Mouse (Mus musculus): Measurements from ENCODE around the gene Arid1b. TPM values are rescaled to one million over a fixed set of nuclear protein-coding genes. Genes with fewer than 3 reads are reported as not detected.
A peak's percentile ranks its signal among the peaks of the same experiment; 100 is the strongest.

Arid1b gene
- total RNA-seq, 2 experiments from 2014 or later: 23.5 to 27.7 TPM

- peak; percentile 64 to 82 for DNase-seq
Observed at GRCm38 (mm10) chr17:5115952-5116351, 121.8 kb downstream of the Arid1b start.

- peak in 1 of 2 experiments; percentile 26 for DNase-seq
Observed at GRCm38 (mm10) chr17:5116990-5117389, 122.9 kb downstream of the Arid1b start.

GRCm38 (mm10) chr17:5118171-5118570 lies 124.0 kb downstream of the Arid1b start:
- DNase-seq: peak in 1 of 2 experiments; percentile 9

GRCm38 (mm10) chr17:5124643-5125042 lies 130.5 kb downstream of the Arid1b start:
- DNase-seq: no peak

- no peak for DNase-seq
Observed at GRCm38 (mm10) chr17:5125084-5125855, 131.1 kb downstream of the Arid1b start.

- no peak for DNase-seq
Observed at GRCm38 (mm10) chr17:5125856-5126806, 132.0 kb downstream of the Arid1b start.

GRCm38 (mm10) chr17:5129606-5130005 lies 135.5 kb downstream of the Arid1b start:
- DNase-seq: no peak

GRCm38 (mm10) chr17:5130116-5130515 lies 136.0 kb downstream of the Arid1b start:
- DNase-seq: no peak

- DNase-seq: no peak
Observed at GRCm38 (mm10) chr17:5131706-5132105, 137.6 kb downstream of the Arid1b start.

- no peak for DNase-seq
Observed at GRCm38 (mm10) chr17:5132296-5132986, 138.3 kb downstream of the Arid1b start.

GRCm38 (mm10) chr17:5132987-5133355 lies 138.8 kb downstream of the Arid1b start:
- no peak for DNase-seq

- no peak for DNase-seq
Observed at GRCm38 (mm10) chr17:5133831-5134230, 139.7 kb downstream of the Arid1b start.

- DNase-seq: no peak
Observed at GRCm38 (mm10) chr17:5134271-5134670, 140.1 kb downstream of the Arid1b start.

- peak; percentile 25 to 51 for DNase-seq
Observed at GRCm38 (mm10) chr17:5137936-5138335, 143.8 kb downstream of the Arid1b start.

- peak; percentile 42 to 59 for DNase-seq
Observed at GRCm38 (mm10) chr17:5138641-5139205, 144.6 kb downstream of the Arid1b start.

- no peak for DNase-seq
Observed at GRCm38 (mm10) chr17:5139553-5139952, 145.4 kb downstream of the Arid1b start.

GRCm38 (mm10) chr17:5143735-5144439 lies 149.8 kb downstream of the Arid1b start:
- DNase-seq: no peak

- DNase-seq: peak; percentile 59 to 71
Observed at GRCm38 (mm10) chr17:5150660-5151063, 156.5 kb downstream of the Arid1b start.

- DNase-seq: no peak
Observed at GRCm38 (mm10) chr17:5151852-5152251, 157.7 kb downstream of the Arid1b start.

GRCm38 (mm10) chr17:5153461-5153860 lies 159.3 kb downstream of the Arid1b start:
- DNase-seq: no peak

GRCm38 (mm10) chr17:5154322-5154721 lies 160.2 kb downstream of the Arid1b start:
- DNase-seq: no peak
